Mouse (Mus musculus): Measurements from ENCODE around the gene Olfr204. TPM values are rescaled to one million over a fixed set of nuclear protein-coding genes. Genes with fewer than 3 reads are reported as not detected.

Gene Olfr204
- polyA plus RNA-seq, 1 experiment from 2014 or later, result not detected

Other genes with a start within 250 kb of the Olfr204 start
- not detected in 2 replicates for gene Olfr190, start 240.2 kb downstream of the Olfr204 start, polyA plus RNA-seq (2015; fragmentation: Nextera tagmentation; extraction: Ambion mirVana)
- not detected in 2 replicates for gene Olfr191, start 228.4 kb downstream of the Olfr204 start, polyA plus RNA-seq (2015; fragmentation: Nextera tagmentation; extraction: Ambion mirVana)
- gene Olfr193, start 206.4 kb downstream of the Olfr204 start, polyA plus RNA-seq (2015; fragmentation: Nextera tagmentation; extraction: Ambion mirVana), result not detected in 2 replicates
- not detected in 2 replicates for gene Olfr194, start 197.2 kb downstream of the Olfr204 start, polyA plus RNA-seq (2015; fragmentation: Nextera tagmentation; extraction: Ambion mirVana)
- not detected in 2 replicates for gene Olfr195, start 171.2 kb downstream of the Olfr204 start, polyA plus RNA-seq (2015; fragmentation: Nextera tagmentation; extraction: Ambion mirVana)
- not detected in 2 replicates for gene Olfr196, start 147.8 kb downstream of the Olfr204 start, polyA plus RNA-seq (2015; fragmentation: Nextera tagmentation; extraction: Ambion mirVana)
- gene Olfr198, start 114.7 kb downstream of the Olfr204 start, polyA plus RNA-seq (2015; fragmentation: Nextera tagmentation; extraction: Ambion mirVana), result not detected in 2 replicates
- not detected in 2 replicates for gene Olfr199, start 98.5 kb downstream of the Olfr204 start, polyA plus RNA-seq (2015; fragmentation: Nextera tagmentation; extraction: Ambion mirVana)
- not detected in 2 replicates for gene Olfr201, start 45.6 kb downstream of the Olfr204 start, polyA plus RNA-seq (2015; fragmentation: Nextera tagmentation; extraction: Ambion mirVana)
- not detected in 2 replicates for gene Olfr202, start 31.5 kb downstream of the Olfr204 start, polyA plus RNA-seq (2015; fragmentation: Nextera tagmentation; extraction: Ambion mirVana)
- not detected in 2 replicates for gene Olfr203, start 19.4 kb downstream of the Olfr204 start, polyA plus RNA-seq (2015; fragmentation: Nextera tagmentation; extraction: Ambion mirVana)
- gene Olfr205, start 12.9 kb upstream of the Olfr204 start, polyA plus RNA-seq (2015; fragmentation: Nextera tagmentation; extraction: Ambion mirVana), result not detected in 2 replicates
- gene Olfr206, start 31.0 kb upstream of the Olfr204 start, polyA plus RNA-seq (2015; fragmentation: Nextera tagmentation; extraction: Ambion mirVana), result not detected in 2 replicates
- gene Olfr209, start 45.7 kb upstream of the Olfr204 start, polyA plus RNA-seq (2015; fragmentation: Nextera tagmentation; extraction: Ambion mirVana), result not detected in 2 replicates
- 0.10 TPM in 1 of 2 replicates, not detected in the other for gene Gabrr3, start 89.1 kb upstream of the Olfr204 start, polyA plus RNA-seq (2015; fragmentation: Nextera tagmentation; extraction: Ambion mirVana)
- gene Riox2, start 153.5 kb upstream of the Olfr204 start, polyA plus RNA-seq (2015; fragmentation: Nextera tagmentation; extraction: Ambion mirVana), result 13.3 and 13.7 TPM in 2 replicates

Measured in hindbrain, embryonic 13.5 days (tissue).